Comparison of ENCODE assay signal across 13 mouse cellular contexts in genomic region chr11:18534807-18535591, GRCm38 (mm10).
DNase-seq lines count a peak whose midpoint lies in the region; ATAC-seq and TF ChIP-seq lines count a peak whose summit lies in the region.
"Had no signal": no experiment of that assay in that cellular context is flagged by ENCODE, and none has a peak within 500 bp of the region (broad histone marks: within the 10 kb centered on the region; RNA-seq: fewer than 3 reads in every experiment).

No protein-coding gene starts in this region.

- H3K4me3 ChIP-seq in kidney, adult 2 months (ENCODE audit: insufficient read depth, low read depth, low read length), result no peak overlapping the region
- no peak overlapping the region for H3K4me3 ChIP-seq in lung, postnatal 0 days (ENCODE audit: low read depth, low read length)
- H3K4me3 ChIP-seq in forebrain, embryonic 11.5 days (ENCODE audit: low read depth, low read length), result no peak overlapping the region
- H3K4me3 ChIP-seq: embryonic facial prominence, embryonic 12.5 days; limb, embryonic 13.5 days had no signal

- H3K4me2 ChIP-seq in lung, postnatal 0 days (replicated peaks; ENCODE audit: low read depth, low read length), result no peak overlapping the region
- no peak overlapping the region for H3K4me2 ChIP-seq in forebrain, embryonic 11.5 days (ENCODE audit: low read depth, low read length, severe bottlenecking)
- H3K4me2 ChIP-seq: embryonic facial prominence, embryonic 12.5 days; limb, embryonic 13.5 days had no signal

- no peak overlapping the region for H3K27ac ChIP-seq in kidney, adult 2 months (ENCODE audit: insufficient read depth, low read depth, low read length)
- peak overlapping the region; percentile 33; the same call in 1 of the 2 replicates for H3K27ac ChIP-seq in lung, postnatal 0 days (ENCODE audit: low read length)
- no peak overlapping the region for H3K27ac ChIP-seq in forebrain, embryonic 11.5 days (ENCODE audit: low read depth, low read length)
- H3K27ac ChIP-seq: embryonic facial prominence, embryonic 12.5 days; limb, embryonic 13.5 days had no signal

- ATAC-seq in lung, postnatal 0 days, result peak; percentile 78
- ATAC-seq in forebrain, embryonic 11.5 days (replicated peaks; ENCODE audit: low FRiP score), result no peak
- ATAC-seq: forebrain, postnatal 0 days; hindbrain, embryonic 16.5 days had no signal

- no peaks in the 10 kb centered on the region for H3K36me3 ChIP-seq in kidney, adult 2 months (ENCODE audit: control insufficient read depth, insufficient read depth, low read length)
- H3K36me3 ChIP-seq in lung, postnatal 0 days (ENCODE audit: insufficient read depth, low read length), result no peaks in the 10 kb centered on the region
- no peaks in the 10 kb centered on the region for H3K36me3 ChIP-seq in forebrain, embryonic 11.5 days (ENCODE audit: control insufficient read depth, insufficient read depth, low read length)
- H3K36me3 ChIP-seq: embryonic facial prominence, embryonic 12.5 days; limb, embryonic 13.5 days had no signal

- TF ChIP-seq EP300 in lung, postnatal 0 days (IDR thresholded peaks at IDR 0.05), result peak; percentile 50; the same call in 1 of the 2 replicates

- no peak overlapping the region for H3K9ac ChIP-seq in lung, postnatal 0 days (replicated peaks; ENCODE audit: low read depth)
- H3K9ac ChIP-seq in forebrain, embryonic 11.5 days (ENCODE audit: low read length), result no peak overlapping the region
- H3K9ac ChIP-seq: embryonic facial prominence, embryonic 12.5 days; forebrain, postnatal 0 days; limb, embryonic 13.5 days had no signal

- TF ChIP-seq CTCF in kidney, adult 2 months (conservative IDR thresholded peaks at IDR 0.05; ENCODE audit: insufficient read depth, insufficient read length, low read depth, low read length), result no peak
- no peak for TF ChIP-seq CTCF in lung, postnatal 0 days (IDR thresholded peaks at IDR 0.05)

- peak; percentile 3 for DNase-seq in cerebellum, adult 9-11 months
- DNase-seq in cerebellum, postnatal 4 days (ENCODE audit: low spot score in 2 of 2), result no peak
- DNase-seq in kidney, adult 2 months, result peak; percentile 28
- DNase-seq in kidney, adult 11 months, result no peak
- peak; percentile 70 for DNase-seq in adipocyte (ENCODE audit: low spot score)
- DNase-seq in lung, postnatal 0 days (ENCODE audit: low spot score), result peak; percentile 75
- DNase-seq in urinary bladder, postnatal 10 days (ENCODE audit: low spot score), result no peak
- no peak for DNase-seq in forebrain, embryonic 11.5 days (ENCODE audit: low spot score)
- DNase-seq: forebrain, postnatal 0 days; gastrocnemius, postnatal 25 days had no signal

- H3K9me3 ChIP-seq in lung, postnatal 0 days (ENCODE audit: low read length), result no peaks in the 10 kb centered on the region
- H3K9me3 ChIP-seq in forebrain, embryonic 11.5 days (ENCODE audit: control insufficient read depth, low read length), result no peaks in the 10 kb centered on the region
- H3K9me3 ChIP-seq: embryonic facial prominence, embryonic 12.5 days; limb, embryonic 13.5 days had no signal

- TF ChIP-seq POLR2A in kidney, adult 2 months (IDR thresholded peaks at IDR 0.05; ENCODE audit: low read depth, low read length), result no peak

- no peaks in the 10 kb centered on the region for H3K27me3 ChIP-seq in kidney, adult 2 months (replicated peaks; ENCODE audit: control insufficient read depth, insufficient read depth, low read length)
- H3K27me3 ChIP-seq in lung, postnatal 0 days (replicated peaks; ENCODE audit: insufficient read depth, low read length), result no peaks in the 10 kb centered on the region
- H3K27me3 ChIP-seq in forebrain, embryonic 11.5 days (ENCODE audit: control insufficient read depth, insufficient read depth, low read length), result no peaks in the 10 kb centered on the region
- H3K27me3 ChIP-seq: embryonic facial prominence, embryonic 12.5 days had no signal

- 53% methylated on average over 7 of the region's 7 CpGs for WGBS in kidney, adult 2 months
- 49% methylated on average over 7 of the region's 7 CpGs for WGBS in lung, postnatal 0 days
- WGBS in forebrain, embryonic 11.5 days, result 78% methylated on average over 7 of the region's 7 CpGs

- no peaks in the 10 kb centered on the region for H3K4me1 ChIP-seq in kidney, adult 2 months (ENCODE audit: control insufficient read depth, insufficient read depth, low read length)
- H3K4me1 ChIP-seq in lung, postnatal 0 days (ENCODE audit: insufficient read depth, low read depth, low read length), result no peaks in the 10 kb centered on the region
- H3K4me1 ChIP-seq in forebrain, embryonic 11.5 days (replicated peaks; ENCODE audit: control insufficient read depth, insufficient read depth, low read length), result no peaks in the 10 kb centered on the region
- H3K4me1 ChIP-seq: embryonic facial prominence, embryonic 12.5 days had no signal

Comparison
In these comparisons a context has a peak if more than half of its experiments do, and no peak if none do; other contexts are left out.
1. DNase-seq: peak in cerebellum, adult 9-11 months (single experiment), kidney, adult 2 months (single experiment), adipocyte (single experiment) and lung, postnatal 0 days (single experiment); none in cerebellum, postnatal 4 days (0 of 2), kidney, adult 11 months (single experiment), urinary bladder, postnatal 10 days (single experiment) and forebrain, embryonic 11.5 days (single experiment).